Mouse (Mus musculus): ENCODE measurements at regions not wholly inside any gene's neighbourhood (a gene's known extent, or its start where the extent isn't known, plus 50 kb on each side); places are given as distances from the start of the nearest gene placed in this dataset.
A peak's percentile ranks its signal among the peaks of the same experiment; 100 is the strongest.

GRCm38 (mm10) chr1:108182168-108182539 lies 592.3 kb downstream of the Serpinb8 start:
- no peak overlapping the region for H3K4me2 ChIP-seq (ENCODE audit: low read depth)
- ATAC-seq: no peak
- H3K4me3 ChIP-seq (ENCODE audit: low read depth, low read length): no peak overlapping the region
- H3K9ac ChIP-seq: no peak overlapping the region
- no peak for TF ChIP-seq CTCF (IDR thresholded peaks at IDR 0.05; ENCODE audit: low read depth)
- DNase-seq: no peak
- no peaks in the 10 kb centered on the region for H3K27me3 ChIP-seq (ENCODE audit: insufficient read depth, low read length)
- 29% methylated on average over 4 of the region's 4 CpGs for WGBS
- H3K36me3 ChIP-seq (ENCODE audit: insufficient read depth): no peaks in the 10 kb centered on the region
- peaks cover 11% of the 10 kb centered on the region; the same call in 1 of the 2 replicates for H3K4me1 ChIP-seq (ENCODE audit: insufficient read depth)
- peak overlapping the region; percentile 64 for H3K27ac ChIP-seq (ENCODE audit: low read depth, low read length)
- H3K9me3 ChIP-seq (ENCODE audit: low read length): no peaks in the 10 kb centered on the region

- no peaks in the 10 kb centered on the region for H3K9me3 ChIP-seq (ENCODE audit: low read length)
- no peak overlapping the region for H3K4me3 ChIP-seq (ENCODE audit: low read depth, low read length)
- H3K27me3 ChIP-seq (ENCODE audit: insufficient read depth, low read length): no peaks in the 10 kb centered on the region
- 71% methylated on average over 1 of the region's 1 CpGs for WGBS
- DNase-seq (peak; percentile 39), ATAC-seq (no peak; the same call in 1 of the 2 replicates)
- H3K36me3 ChIP-seq (ENCODE audit: insufficient read depth): no peaks in the 10 kb centered on the region
- no peak overlapping the region for H3K27ac ChIP-seq (ENCODE audit: low read depth, low read length)
- TF ChIP-seq CTCF (IDR thresholded peaks at IDR 0.05; ENCODE audit: low read depth): no peak
- no peaks in the 10 kb centered on the region for H3K4me1 ChIP-seq (ENCODE audit: insufficient read depth)
- no peak overlapping the region for H3K9ac ChIP-seq
- H3K4me2 ChIP-seq (ENCODE audit: low read depth): no peak overlapping the region
Observed at GRCm38 (mm10) chr1:108224047-108224446, 634.2 kb downstream of the Serpinb8 start.

- Histone ChIP-seq H3K4me2 (ENCODE audit: low read depth) (no peak overlapping the region), H3K27ac (ENCODE audit: low read depth, low read length) (no peak overlapping the region)
- no peak for TF ChIP-seq CTCF (IDR thresholded peaks at IDR 0.05; ENCODE audit: low read depth)
Observed at GRCm38 (mm10) chr1:108240152-108240551, 650.3 kb downstream of the Serpinb8 start.

GRCm38 (mm10) chr1:108255147-108255546 lies 665.3 kb downstream of the Serpinb8 start:
- no peak for TF ChIP-seq CTCF (IDR thresholded peaks at IDR 0.05; ENCODE audit: low read depth)
- WGBS: 85% methylated on average over 3 of the region's 3 CpGs
- no peak for DNase-seq

More at GRCm38 (mm10) chr1:108240152-108240551, 650.3 kb downstream of the Serpinb8 start:
- Histone ChIP-seq H3K9ac (no peak overlapping the region), H3K4me3 (ENCODE audit: low read depth, low read length) (no peak overlapping the region), H3K36me3 (ENCODE audit: insufficient read depth) (no peaks in the 10 kb centered on the region), H3K9me3 (ENCODE audit: low read length) (no peaks in the 10 kb centered on the region), H3K27me3 (ENCODE audit: insufficient read depth, low read length) (no peaks in the 10 kb centered on the region), H3K4me1 (ENCODE audit: insufficient read depth) (no peaks in the 10 kb centered on the region)
- DNase-seq (no peak), ATAC-seq (no peak)

GRCm38 (mm10) chr1:108259355-108259754 lies 669.5 kb downstream of the Serpinb8 start:
- Histone ChIP-seq H3K27me3 (ENCODE audit: insufficient read depth, low read length) (no peaks in the 10 kb centered on the region), H3K36me3 (ENCODE audit: insufficient read depth) (no peaks in the 10 kb centered on the region), H3K4me1 (ENCODE audit: insufficient read depth) (no peaks in the 10 kb centered on the region), H3K9me3 (ENCODE audit: low read length) (no peaks in the 10 kb centered on the region), H3K4me3 (ENCODE audit: low read depth, low read length) (no peak overlapping the region), H3K4me2 (ENCODE audit: low read depth) (no peak overlapping the region), H3K9ac (no peak overlapping the region), H3K27ac (ENCODE audit: low read depth, low read length) (no peak overlapping the region)
- ATAC-seq (no peak), DNase-seq (no peak)
- TF ChIP-seq CTCF (IDR thresholded peaks at IDR 0.05; ENCODE audit: low read depth): no peak

More at GRCm38 (mm10) chr1:108255147-108255546, 665.3 kb downstream of the Serpinb8 start:
- Histone ChIP-seq H3K9ac (no peak overlapping the region), H3K36me3 (ENCODE audit: insufficient read depth) (no peaks in the 10 kb centered on the region), H3K9me3 (ENCODE audit: low read length) (no peaks in the 10 kb centered on the region), H3K4me3 (ENCODE audit: low read depth, low read length) (no peak overlapping the region), H3K27ac (ENCODE audit: low read depth, low read length) (no peak overlapping the region), H3K4me2 (ENCODE audit: low read depth) (no peak overlapping the region), H3K27me3 (ENCODE audit: insufficient read depth, low read length) (no peaks in the 10 kb centered on the region), H3K4me1 (ENCODE audit: insufficient read depth) (no peaks in the 10 kb centered on the region)
- ATAC-seq: no peak

- ATAC-seq (no peak), DNase-seq (no peak)
- no peak for TF ChIP-seq CTCF (IDR thresholded peaks at IDR 0.05; ENCODE audit: low read depth)
- WGBS: 89% methylated on average over 5 of the region's 5 CpGs
- Histone ChIP-seq H3K27me3 (ENCODE audit: insufficient read depth, low read length) (no peaks in the 10 kb centered on the region), H3K4me1 (ENCODE audit: insufficient read depth) (no peaks in the 10 kb centered on the region), H3K36me3 (ENCODE audit: insufficient read depth) (no peaks in the 10 kb centered on the region), H3K4me3 (ENCODE audit: low read depth, low read length) (no peak overlapping the region), H3K9ac (no peak overlapping the region), H3K9me3 (ENCODE audit: low read length) (no peaks in the 10 kb centered on the region), H3K27ac (ENCODE audit: low read depth, low read length) (no peak overlapping the region), H3K4me2 (ENCODE audit: low read depth) (no peak overlapping the region)
Observed at GRCm38 (mm10) chr1:108282099-108282498, 692.3 kb downstream of the Serpinb8 start.

- TF ChIP-seq CTCF (IDR thresholded peaks at IDR 0.05; ENCODE audit: low read depth): no peak
- DNase-seq (no peak), ATAC-seq (no peak)
- Histone ChIP-seq H3K9ac (no peak overlapping the region), H3K36me3 (ENCODE audit: insufficient read depth) (no peaks in the 10 kb centered on the region), H3K4me2 (ENCODE audit: low read depth) (no peak overlapping the region), H3K4me1 (ENCODE audit: insufficient read depth) (no peaks in the 10 kb centered on the region), H3K27ac (ENCODE audit: low read depth, low read length) (no peak overlapping the region), H3K4me3 (ENCODE audit: low read depth, low read length) (no peak overlapping the region), H3K27me3 (ENCODE audit: insufficient read depth, low read length) (no peaks in the 10 kb centered on the region), H3K9me3 (ENCODE audit: low read length) (no peaks in the 10 kb centered on the region)
- WGBS: 76% methylated on average over 1 of the region's 1 CpGs
Observed at GRCm38 (mm10) chr1:108286571-108286970, 696.8 kb downstream of the Serpinb8 start.
